Mouse (Mus musculus): ENCODE measurements at regions not wholly inside any gene's neighbourhood (a gene's known extent, or its start where the extent isn't known, plus 50 kb on each side); places are given as distances from the start of the nearest gene placed in this dataset.
A peak's percentile ranks its signal among the peaks of the same experiment; 100 is the strongest.

GRCm38 (mm10) chr5:58705561-58705960 is 987.8 kb downstream of the Pcdh7 start:
- no peak for DNase-seq (ENCODE audit: low read depth)

GRCm38 (mm10) chr5:58712381-58712780 is 994.6 kb downstream of the Pcdh7 start:
- DNase-seq (ENCODE audit: low read depth), result no peak

- no peak for DNase-seq (ENCODE audit: low read depth)
Observed at GRCm38 (mm10) chr5:58733366-58733765, 1015.6 kb downstream of the Pcdh7 start.

GRCm38 (mm10) chr5:58733961-58734360 is 1016.2 kb downstream of the Pcdh7 start:
- no peak for DNase-seq (ENCODE audit: low read depth)

GRCm38 (mm10) chr5:58736610-58737009 is 1018.8 kb downstream of the Pcdh7 start:
- peak; percentile 84 for DNase-seq (ENCODE audit: low read depth)

- DNase-seq (ENCODE audit: low read depth), result no peak
Observed at GRCm38 (mm10) chr5:58737264-58737883, 1019.6 kb downstream of the Pcdh7 start.

GRCm38 (mm10) chr5:58738041-58738440 is 1020.3 kb downstream of the Pcdh7 start:
- DNase-seq (ENCODE audit: low read depth), result peak; percentile 41

- DNase-seq (ENCODE audit: low read depth), result no peak
Observed at GRCm38 (mm10) chr5:58740759-58741158, 1023.0 kb downstream of the Pcdh7 start.

GRCm38 (mm10) chr5:58747684-58748083 is 1029.9 kb downstream of the Pcdh7 start:
- no peak for DNase-seq (ENCODE audit: low read depth)

GRCm38 (mm10) chr5:58751777-58752176 is 1034.0 kb downstream of the Pcdh7 start:
- no peak for DNase-seq (ENCODE audit: low read depth)
